Mouse (Mus musculus): ENCODE results near the gene Spi1. TPM values are rescaled to one million over a fixed set of nuclear protein-coding genes. Genes with fewer than 3 reads are reported as not detected.

Gene Spi1
- polyA plus RNA-seq, 1 experiment from 2014 or later, result 4.5 TPM

DNA sequence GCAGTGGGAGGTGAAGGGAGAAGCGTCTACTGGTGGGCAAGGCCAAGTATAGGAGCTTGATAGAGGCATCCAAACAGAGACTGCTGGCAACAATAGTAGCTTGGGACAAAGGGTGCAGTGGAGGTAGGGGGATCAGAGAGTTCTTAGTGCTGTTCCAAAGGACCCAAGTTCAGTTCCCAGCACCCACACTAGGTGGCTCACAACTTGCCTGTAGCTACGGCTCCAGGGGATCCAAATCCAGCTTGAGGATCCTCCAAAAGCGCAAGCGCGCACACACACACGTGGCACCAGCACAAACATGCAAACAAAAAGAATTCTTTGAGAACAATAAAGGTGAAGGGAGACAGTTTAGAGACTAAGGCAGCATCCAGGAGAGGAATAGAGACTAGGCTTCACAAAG is 18.0 kb upstream of the Spi1 start:
- ATAC-seq (ENCODE audit: low FRiP score) (no peak), DNase-seq (ENCODE audit: low spot score, missing footprints) (no peak)
- H3K9me3 ChIP-seq (ENCODE audit: control insufficient read depth, low read length), result no peaks in the 10 kb centered on the region
- H3K4me1 ChIP-seq (ENCODE audit: control insufficient read depth, insufficient read depth, low read length), result peaks cover 6% of the 10 kb centered on the region
- no peak overlapping the region for H3K27ac ChIP-seq (ENCODE audit: low read depth, low read length)
- no peak overlapping the region for H3K4me3 ChIP-seq (ENCODE audit: low read depth, low read length)
- H3K4me2 ChIP-seq, result no peak overlapping the region
- H3K27me3 ChIP-seq (ENCODE audit: control insufficient read depth, insufficient read depth, low read length), result no peaks in the 10 kb centered on the region
- no peak overlapping the region for H3K9ac ChIP-seq (ENCODE audit: low read length)
- 83% methylated on average over 6 of the region's 6 CpGs for WGBS
- H3K36me3 ChIP-seq (ENCODE audit: control insufficient read depth, insufficient read depth, low read length), result peaks cover 12% of the 10 kb centered on the region

DNA sequence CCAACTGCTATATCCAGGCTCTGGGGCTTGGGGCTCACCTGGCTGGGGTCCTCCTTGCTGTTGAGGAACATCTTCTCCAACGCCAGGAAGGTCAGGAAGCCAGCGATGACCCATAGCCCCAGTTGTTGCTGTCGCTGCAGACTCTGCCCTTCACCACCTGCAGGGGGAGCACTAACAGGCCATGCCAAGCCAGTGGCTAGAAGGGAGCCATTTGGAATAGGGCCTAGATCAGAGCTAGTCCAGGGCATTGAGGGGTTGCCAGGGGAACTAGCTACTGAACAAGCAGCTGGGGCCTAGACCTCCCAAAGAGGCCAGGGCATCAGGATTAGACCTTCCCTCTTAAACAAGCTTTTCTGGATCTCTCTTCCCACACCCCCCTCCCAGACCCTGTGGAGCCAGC is 16.6 kb upstream of the Spi1 start:
- no peak for ATAC-seq (ENCODE audit: low FRiP score)
- H3K27ac ChIP-seq (ENCODE audit: low read depth, low read length), result no peak overlapping the region

DNA sequence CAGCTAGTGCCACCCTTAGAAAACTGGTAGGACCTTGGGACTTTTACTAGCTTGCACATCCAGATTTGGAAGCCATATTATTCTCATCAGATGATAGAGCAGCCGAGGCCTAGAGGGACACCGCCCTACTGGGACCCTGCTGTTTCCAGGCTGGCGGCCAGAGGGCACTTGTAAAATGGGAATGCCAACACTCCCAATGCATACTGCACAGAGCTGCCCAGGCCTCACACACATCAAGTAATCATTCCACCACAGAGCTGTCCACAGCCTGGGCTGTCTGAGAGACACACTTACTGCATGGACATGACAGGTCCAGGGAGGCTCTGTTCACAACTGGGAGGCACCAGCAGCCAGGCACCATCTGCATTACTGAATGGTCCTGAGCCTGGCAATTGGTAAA is 15.7 kb upstream of the Spi1 start:
- H3K4me3 ChIP-seq (ENCODE audit: low read depth, low read length), result no peak overlapping the region
- no peak overlapping the region for H3K27ac ChIP-seq (ENCODE audit: low read depth, low read length)
- no peak overlapping the region for H3K4me2 ChIP-seq
- no peak overlapping the region for H3K9ac ChIP-seq (ENCODE audit: low read length)
- peaks cover 9% of the 10 kb centered on the region for H3K36me3 ChIP-seq (ENCODE audit: control insufficient read depth, insufficient read depth, low read length)
- no peaks in the 10 kb centered on the region for H3K27me3 ChIP-seq (ENCODE audit: control insufficient read depth, insufficient read depth, low read length)
- DNase-seq (ENCODE audit: low spot score, missing footprints), result no peak
- ATAC-seq (ENCODE audit: low FRiP score), result no peak
- H3K9me3 ChIP-seq (ENCODE audit: control insufficient read depth, low read length), result no peaks in the 10 kb centered on the region
- WGBS, result 92% methylated on average over 3 of the region's 3 CpGs
- H3K4me1 ChIP-seq (ENCODE audit: control insufficient read depth, insufficient read depth, low read length), result peaks cover 18% of the 10 kb centered on the region

More for the DNA sequence above, 16.6 kb upstream of the Spi1 start:
- Histone ChIP-seq H3K9ac (ENCODE audit: low read length) (no peak overlapping the region), H3K9me3 (ENCODE audit: control insufficient read depth, low read length) (no peaks in the 10 kb centered on the region), H3K36me3 (ENCODE audit: control insufficient read depth, insufficient read depth, low read length) (peaks cover 9% of the 10 kb centered on the region), H3K4me1 (ENCODE audit: control insufficient read depth, insufficient read depth, low read length) (peaks cover 11% of the 10 kb centered on the region), H3K27me3 (ENCODE audit: control insufficient read depth, insufficient read depth, low read length) (no peaks in the 10 kb centered on the region), H3K4me2 (no peak overlapping the region), H3K4me3 (ENCODE audit: low read depth, low read length) (no peak overlapping the region)
- WGBS, result 57% methylated on average over 3 of the region's 3 CpGs
- no peak for DNase-seq (ENCODE audit: low spot score, missing footprints)

DNA sequence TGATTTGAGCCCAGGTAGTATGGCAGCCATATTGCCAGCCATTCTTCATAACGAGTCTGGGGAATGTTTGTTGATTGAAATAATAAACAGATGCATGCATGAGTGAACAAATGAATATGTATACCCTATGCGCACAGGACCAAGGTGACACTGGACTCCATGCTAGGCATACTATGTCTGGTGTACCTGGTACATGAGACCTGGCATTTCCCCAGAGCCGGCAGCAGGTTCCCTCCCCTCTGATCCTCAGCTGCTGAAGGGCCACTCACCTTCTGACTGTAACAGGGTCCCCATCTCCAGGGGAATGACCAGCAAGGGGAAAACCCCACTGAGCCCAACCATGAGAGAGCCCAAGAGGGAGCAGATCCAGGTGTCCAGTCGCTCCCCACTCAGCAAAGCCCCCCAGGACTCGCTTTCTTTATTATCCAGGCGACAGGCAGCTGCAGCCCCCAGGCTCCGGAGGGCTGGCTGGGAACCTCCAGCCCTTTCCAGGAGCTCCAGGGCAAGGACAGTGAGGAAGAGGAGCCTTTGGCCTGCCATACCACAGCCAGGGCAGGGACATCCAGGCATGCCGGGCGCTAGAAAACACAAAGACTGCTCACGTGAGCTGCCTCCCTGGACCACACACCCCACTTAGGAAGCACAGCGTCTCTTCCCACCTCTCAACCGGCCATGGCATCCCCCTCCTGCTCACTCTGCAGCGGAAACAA is 13.9 kb upstream of the Spi1 start:
- Histone ChIP-seq H3K27ac (ENCODE audit: low read depth, low read length) (no peak overlapping the region), H3K9me3 (ENCODE audit: control insufficient read depth, low read length) (no peaks in the 10 kb centered on the region), H3K4me2 (no peak overlapping the region), H3K9ac (ENCODE audit: low read length) (no peak overlapping the region), H3K4me3 (ENCODE audit: low read depth, low read length) (0 out of 2 replicates have a peak overlapping the region, but pooled peaks have one; percentile 5), H3K27me3 (ENCODE audit: control insufficient read depth, insufficient read depth, low read length) (no peaks in the 10 kb centered on the region), H3K36me3 (ENCODE audit: control insufficient read depth, insufficient read depth, low read length) (peaks cover under 1% of the 10 kb centered on the region), H3K4me1 (ENCODE audit: control insufficient read depth, insufficient read depth, low read length) (peaks cover 18% of the 10 kb centered on the region)
- 57% methylated on average over 13 of the region's 13 CpGs for WGBS
- DNase-seq (ENCODE audit: low spot score, missing footprints) (no peak), ATAC-seq (ENCODE audit: low FRiP score) (no peak)

DNA sequence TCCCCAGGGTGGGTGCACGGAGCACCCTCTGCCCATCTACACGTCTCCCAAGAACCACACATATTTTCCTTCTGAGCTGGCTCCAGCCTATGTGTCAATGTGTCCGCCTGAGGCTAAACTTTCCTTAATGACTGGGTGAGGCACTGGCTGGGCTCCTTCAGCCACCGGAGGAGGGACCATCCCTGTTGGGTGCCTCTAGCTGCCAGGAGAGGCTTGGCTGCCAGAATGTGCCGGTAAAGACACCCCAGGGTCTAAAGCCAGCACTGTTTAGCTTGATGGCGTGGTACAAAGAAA is 13.4 kb upstream of the Spi1 start:
- H3K9me3 ChIP-seq (ENCODE audit: control insufficient read depth, low read length), result no peaks in the 10 kb centered on the region
- no peak overlapping the region for H3K4me2 ChIP-seq
- no peaks in the 10 kb centered on the region; the same call in 1 of the 2 replicates for H3K36me3 ChIP-seq (ENCODE audit: control insufficient read depth, insufficient read depth, low read length)
- no peaks in the 10 kb centered on the region for H3K27me3 ChIP-seq (ENCODE audit: control insufficient read depth, insufficient read depth, low read length)
- DNase-seq (ENCODE audit: low spot score, missing footprints) (no peak), ATAC-seq (ENCODE audit: low FRiP score) (no peak)
- 0 out of 2 replicates have a peak overlapping the region, but pooled peaks have one; percentile 5 for H3K4me3 ChIP-seq (ENCODE audit: low read depth, low read length)
- 52% methylated on average over 6 of the region's 6 CpGs for WGBS
- H3K27ac ChIP-seq (ENCODE audit: low read depth, low read length), result no peak overlapping the region
- H3K9ac ChIP-seq (ENCODE audit: low read length), result no peak overlapping the region
- peaks cover 18% of the 10 kb centered on the region for H3K4me1 ChIP-seq (ENCODE audit: control insufficient read depth, insufficient read depth, low read length)

DNA sequence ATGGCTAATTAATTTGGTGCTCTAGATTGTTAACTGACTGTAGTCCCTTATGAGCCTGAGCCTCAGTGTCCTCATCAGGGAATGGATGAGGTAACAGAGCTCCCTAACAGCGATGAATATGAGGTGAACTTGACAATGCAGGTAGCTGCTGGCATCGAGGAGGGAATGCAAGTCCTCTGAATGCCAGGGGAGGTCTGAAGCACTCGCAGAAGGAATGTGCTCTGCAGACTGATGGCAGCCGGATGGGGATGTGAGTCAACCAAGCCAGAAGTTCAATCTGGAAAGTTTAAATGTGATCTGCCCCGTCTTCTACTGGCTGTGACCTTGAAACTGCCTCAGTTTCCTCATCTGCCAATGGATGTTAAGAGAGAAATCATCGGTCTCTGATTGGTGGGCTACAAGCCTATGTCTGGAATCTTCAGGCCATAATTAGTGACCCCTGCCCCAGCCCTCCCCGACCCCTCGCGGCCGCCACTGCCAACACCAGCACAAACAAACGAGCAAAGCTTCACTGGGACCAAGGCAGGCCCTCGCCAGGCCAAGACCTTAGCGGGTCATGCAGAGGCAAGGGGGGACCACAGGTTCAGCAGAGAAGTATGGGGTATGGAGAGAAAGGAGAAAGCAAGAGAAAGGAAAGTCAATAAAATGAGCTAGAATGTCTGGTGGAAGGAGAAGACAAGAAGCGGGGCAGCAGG is 12.7 kb upstream of the Spi1 start:
- Histone ChIP-seq H3K27ac (ENCODE audit: low read depth, low read length) (peak overlapping the region; percentile 60; the same call in 1 of the 2 replicates), H3K36me3 (ENCODE audit: control insufficient read depth, insufficient read depth, low read length) (no peaks in the 10 kb centered on the region; the same call in 1 of the 2 replicates), H3K4me3 (ENCODE audit: low read depth, low read length) (peak overlapping the region; percentile 66), H3K27me3 (ENCODE audit: control insufficient read depth, insufficient read depth, low read length) (no peaks in the 10 kb centered on the region), H3K9ac (ENCODE audit: low read length) (peak overlapping the region; percentile 78), H3K4me2 (peak overlapping the region; percentile 65), H3K4me1 (ENCODE audit: control insufficient read depth, insufficient read depth, low read length) (peaks cover 18% of the 10 kb centered on the region), H3K9me3 (ENCODE audit: control insufficient read depth, low read length) (no peaks in the 10 kb centered on the region)
- DNase-seq (ENCODE audit: low spot score, missing footprints) (no peak), ATAC-seq (ENCODE audit: low FRiP score) (peak; percentile 26)
- WGBS, result 12% methylated on average over 14 of the region's 14 CpGs

DNA sequence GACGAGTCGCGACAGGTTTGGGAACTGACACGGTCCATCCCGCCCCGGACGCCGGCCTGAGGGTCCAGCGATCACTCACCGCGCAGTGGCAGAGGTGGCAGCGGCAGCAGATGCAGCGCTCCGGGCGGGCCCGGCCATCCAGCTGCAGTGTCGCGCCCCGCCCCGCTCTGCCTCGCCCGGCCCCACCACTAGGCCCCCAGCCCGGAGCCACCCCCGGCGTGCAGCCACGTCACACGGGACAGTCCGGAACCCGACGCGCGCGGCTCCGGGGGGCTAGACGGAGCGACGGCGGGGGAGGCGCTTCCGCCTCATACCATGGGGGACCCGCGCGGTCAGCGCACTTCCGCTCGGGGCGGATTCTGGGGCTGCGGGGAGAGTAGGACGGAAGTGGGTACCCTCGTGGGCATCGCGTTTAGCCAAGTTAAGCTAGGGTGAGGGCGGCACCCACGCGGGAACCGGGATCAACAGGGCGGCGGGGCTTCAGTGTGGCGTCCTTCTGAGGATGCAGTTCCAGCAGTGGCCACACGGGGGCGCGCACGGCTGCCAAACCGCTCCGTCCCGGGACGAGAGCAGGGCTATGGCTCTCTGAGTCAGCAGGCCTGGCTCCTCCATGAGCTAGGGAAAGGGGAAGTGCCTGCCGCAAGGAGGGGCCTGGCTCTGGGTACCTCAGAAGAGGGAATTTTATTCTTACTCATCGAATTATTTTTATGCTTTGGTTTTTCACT is 12.0 kb upstream of the Spi1 start, which contains the start of gene Slc39a13:
Gene Slc39a13, minus strand, starts transcription at position 342 of the 725 bp plus-strand sequence.
- peak within 1 kb of the TSS; percentile 65 for H3K4me2 ChIP-seq
- peaks cover 18% of the 10 kb centered on the region for H3K4me1 ChIP-seq (ENCODE audit: control insufficient read depth, insufficient read depth, low read length)
- DNase-seq (ENCODE audit: low spot score, missing footprints) (peak; percentile 100), ATAC-seq (ENCODE audit: low FRiP score) (peak; percentile 95)
- peak within 1 kb of the TSS; percentile 66 for H3K4me3 ChIP-seq (ENCODE audit: low read depth, low read length)
- H3K36me3 ChIP-seq (ENCODE audit: control insufficient read depth, insufficient read depth, low read length), result no peaks in the 10 kb centered on the region
- no peaks in the 10 kb centered on the region for H3K27me3 ChIP-seq (ENCODE audit: control insufficient read depth, insufficient read depth, low read length)
- peak within 1 kb of the TSS; percentile 78 for H3K9ac ChIP-seq (ENCODE audit: low read length)
- H3K27ac ChIP-seq (ENCODE audit: low read depth, low read length), result peak within 1 kb of the TSS; percentile 60
- under 1% methylated on average over 63 of the region's 69 CpGs for WGBS
- H3K9me3 ChIP-seq (ENCODE audit: control insufficient read depth, low read length), result no peaks in the 10 kb centered on the region

DNA sequence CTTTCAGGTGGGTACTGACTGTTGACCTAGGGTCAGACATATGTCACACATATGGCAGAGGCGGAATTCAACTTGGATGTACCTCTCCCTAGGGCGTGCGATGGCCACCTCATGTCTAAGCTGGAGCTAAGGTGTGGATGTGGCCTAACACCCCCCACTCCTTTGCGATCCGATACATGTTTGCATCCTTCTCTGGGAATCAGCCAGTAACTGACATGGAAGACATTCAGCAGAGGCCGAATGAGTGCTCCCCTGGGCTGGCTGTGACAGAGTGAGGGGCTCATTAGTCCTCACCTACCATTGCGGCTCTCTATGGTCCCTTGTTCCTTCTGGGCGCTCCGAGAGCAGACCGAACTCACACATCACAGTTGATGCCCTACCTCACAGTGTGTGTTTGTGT is 11.1 kb upstream of the Spi1 start:
- Histone ChIP-seq H3K4me2 (peak overlapping the region; percentile 65), H3K9ac (ENCODE audit: low read length) (peak overlapping the region; percentile 78), H3K9me3 (ENCODE audit: control insufficient read depth, low read length) (no peaks in the 10 kb centered on the region), H3K27me3 (ENCODE audit: control insufficient read depth, insufficient read depth, low read length) (no peaks in the 10 kb centered on the region), H3K27ac (ENCODE audit: low read depth, low read length) (peak overlapping the region; percentile 60), H3K4me1 (ENCODE audit: control insufficient read depth, insufficient read depth, low read length) (peaks cover 18% of the 10 kb centered on the region), H3K36me3 (ENCODE audit: control insufficient read depth, insufficient read depth, low read length) (no peaks in the 10 kb centered on the region), H3K4me3 (ENCODE audit: low read depth, low read length) (peak overlapping the region; percentile 66)
- DNase-seq (ENCODE audit: low spot score, missing footprints), result no peak
- WGBS, result 84% methylated on average over 10 of the region's 10 CpGs
- peak; percentile 10; the same call in 1 of the 2 replicates for ATAC-seq (ENCODE audit: low FRiP score)

DNA sequence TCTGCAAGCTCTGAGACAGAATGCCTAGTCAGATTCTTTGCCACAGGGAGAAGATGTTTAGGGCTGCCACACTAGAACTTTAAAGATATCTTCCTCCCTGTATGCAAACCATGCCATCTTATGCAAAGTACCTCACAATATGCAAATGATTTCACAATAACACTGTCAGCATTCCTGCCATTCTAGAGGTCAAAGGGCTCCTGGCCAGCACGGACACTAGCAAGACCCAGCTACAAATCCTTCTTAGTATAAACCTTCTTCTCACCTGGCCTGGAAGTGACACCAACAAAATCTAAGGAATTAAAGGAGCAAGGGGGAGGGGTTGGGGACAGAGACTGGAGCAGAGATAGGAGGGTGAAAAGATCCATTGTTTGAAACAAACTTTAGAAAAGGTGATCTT is 10.1 kb upstream of the Spi1 start:
- Histone ChIP-seq H3K4me3 (ENCODE audit: low read depth, low read length) (no peak overlapping the region), H3K27ac (ENCODE audit: low read depth, low read length) (no peak overlapping the region), H3K9me3 (ENCODE audit: control insufficient read depth, low read length) (no peaks in the 10 kb centered on the region), H3K4me1 (ENCODE audit: control insufficient read depth, insufficient read depth, low read length) (peaks cover 18% of the 10 kb centered on the region), H3K4me2 (no peak overlapping the region), H3K9ac (ENCODE audit: low read length) (no peak overlapping the region), H3K36me3 (ENCODE audit: control insufficient read depth, insufficient read depth, low read length) (no peaks in the 10 kb centered on the region), H3K27me3 (ENCODE audit: control insufficient read depth, insufficient read depth, low read length) (no peaks in the 10 kb centered on the region)
- DNase-seq (ENCODE audit: low spot score, missing footprints), result no peak
- 29% methylated on average over 1 of the region's 1 CpGs for WGBS
- ATAC-seq (ENCODE audit: low FRiP score), result no peak
